Mouse (Mus musculus): ENCODE measurements around the gene Naxe.

GRCm38 (mm10) chr3:88074351-88074750, 16.1 kb upstream of the Naxe start:
- TF ChIP-seq POLR2A (IDR thresholded peaks at IDR 0.05; ENCODE audit: extremely low read depth, insufficient read depth, low read length) (no peak), CTCF (IDR thresholded peaks at IDR 0.05; ENCODE audit: low read depth, low read length) (no peak)

Data from liver, adult 2 months (tissue).